Mouse (Mus musculus): Measurements from ENCODE around the gene Fga. TPM values are rescaled to one million over a fixed set of nuclear protein-coding genes. Genes with fewer than 3 reads are reported as not detected.

Gene Fga
- polyA plus RNA-seq, 1 experiment from 2014 or later = not detected

DNA sequence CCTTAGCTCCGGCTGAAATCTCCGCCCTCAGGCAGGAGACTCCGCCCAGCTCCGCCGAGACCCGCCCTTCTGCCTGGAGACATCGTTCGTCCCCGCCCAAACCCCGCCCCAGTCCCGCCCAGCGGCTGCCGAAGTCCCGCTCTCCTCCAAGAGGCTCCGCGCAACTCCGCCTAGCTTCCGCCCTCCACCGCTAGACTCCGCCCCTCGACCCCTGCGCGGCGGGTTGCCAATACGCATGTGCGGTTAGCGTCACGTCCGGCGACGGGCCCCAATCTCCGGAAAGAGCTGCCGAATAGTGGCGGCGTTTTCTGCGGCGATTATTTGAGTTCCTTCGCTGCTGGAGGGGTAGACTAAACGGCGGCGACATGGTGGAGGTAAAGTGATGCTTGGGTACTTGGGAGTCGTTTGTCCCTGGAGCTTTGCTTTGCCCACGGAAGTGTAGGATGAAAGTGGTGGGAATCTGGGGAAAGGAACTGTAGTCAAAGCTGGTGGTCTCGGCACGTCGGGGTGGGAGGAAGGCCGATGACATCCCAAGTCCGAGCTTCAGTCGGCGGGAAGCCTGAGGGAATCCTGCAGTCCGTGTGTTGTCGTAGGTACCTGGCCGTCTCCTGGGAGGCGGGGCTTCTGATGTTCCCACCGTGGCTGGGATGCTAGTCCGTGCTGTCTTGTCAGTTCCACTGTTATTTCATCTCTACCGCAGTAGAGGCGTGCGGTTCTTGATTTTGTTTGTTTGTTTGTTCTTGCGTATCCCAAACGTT is 29.6 kb downstream of the Fga start, which contains the start of gene Plrg1:
TSS of gene Plrg1 (plus strand) at position 242 of the 758 bp plus-strand sequence.
- peaks cover 11% of the 10 kb centered on the region for H3K4me1 ChIP-seq (ENCODE audit: control insufficient read depth, insufficient read depth, low read length)
- H3K27me3 ChIP-seq (ENCODE audit: control insufficient read depth, insufficient read depth, low read depth, low read length) = no peaks in the 10 kb centered on the region
- ATAC-seq = peak; percentile 99
- H3K4me2 ChIP-seq (ENCODE audit: low read length) = peak within 1 kb of the TSS; percentile 93
- H3K4me3 ChIP-seq (ENCODE audit: low read depth, low read length) = peak within 1 kb of the TSS; percentile 73
- H3K27ac ChIP-seq (ENCODE audit: low read length) = peak within 1 kb of the TSS; percentile 82
- peaks cover 13% of the 10 kb centered on the region for H3K36me3 ChIP-seq (ENCODE audit: control insufficient read depth, insufficient read depth, low read length)
- under 1% methylated on average over 61 of the region's 61 CpGs for WGBS
- peak within 1 kb of the TSS; percentile 86 for H3K9ac ChIP-seq (ENCODE audit: low read depth, low read length)
- H3K9me3 ChIP-seq (replicated peaks; ENCODE audit: control insufficient read depth, low read length, poor library complexity, severe bottlenecking) = no peaks in the 10 kb centered on the region

DNA sequence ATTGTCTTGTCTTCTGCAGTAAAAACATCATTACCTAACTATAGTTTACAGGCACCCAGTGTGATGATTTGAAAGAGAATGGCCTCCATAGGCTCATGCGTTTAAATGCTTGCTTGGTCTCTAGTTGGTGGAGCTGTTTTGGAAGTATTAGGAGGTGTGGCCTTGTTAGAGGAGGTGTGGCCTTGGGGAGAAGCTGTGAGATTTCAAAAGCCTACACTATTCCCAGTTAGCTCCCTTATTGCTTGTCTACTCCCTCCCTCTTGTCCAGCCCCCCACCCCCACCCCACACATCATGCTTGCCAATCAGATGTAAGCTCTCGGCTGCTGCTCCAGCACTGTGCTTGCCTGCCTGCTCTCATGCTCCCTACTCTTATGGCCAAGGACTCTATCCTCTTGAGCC is 31.2 kb downstream of the Fga start:
- WGBS = 88% methylated on average over 2 of the region's 2 CpGs
- H3K4me1 ChIP-seq (ENCODE audit: control insufficient read depth, insufficient read depth, low read length) = peaks cover 11% of the 10 kb centered on the region
- ATAC-seq = no peak
- no peak overlapping the region for H3K9ac ChIP-seq (ENCODE audit: low read depth, low read length)
- H3K36me3 ChIP-seq (ENCODE audit: control insufficient read depth, insufficient read depth, low read length) = peaks cover 29% of the 10 kb centered on the region
- no peak overlapping the region for H3K4me2 ChIP-seq (ENCODE audit: low read length)
- H3K27ac ChIP-seq (ENCODE audit: low read length) = no peak overlapping the region
- no peaks in the 10 kb centered on the region for H3K27me3 ChIP-seq (ENCODE audit: control insufficient read depth, insufficient read depth, low read depth, low read length)
- H3K4me3 ChIP-seq (ENCODE audit: low read depth, low read length) = no peak overlapping the region
- H3K9me3 ChIP-seq (replicated peaks; ENCODE audit: control insufficient read depth, low read length, poor library complexity, severe bottlenecking) = no peaks in the 10 kb centered on the region

DNA sequence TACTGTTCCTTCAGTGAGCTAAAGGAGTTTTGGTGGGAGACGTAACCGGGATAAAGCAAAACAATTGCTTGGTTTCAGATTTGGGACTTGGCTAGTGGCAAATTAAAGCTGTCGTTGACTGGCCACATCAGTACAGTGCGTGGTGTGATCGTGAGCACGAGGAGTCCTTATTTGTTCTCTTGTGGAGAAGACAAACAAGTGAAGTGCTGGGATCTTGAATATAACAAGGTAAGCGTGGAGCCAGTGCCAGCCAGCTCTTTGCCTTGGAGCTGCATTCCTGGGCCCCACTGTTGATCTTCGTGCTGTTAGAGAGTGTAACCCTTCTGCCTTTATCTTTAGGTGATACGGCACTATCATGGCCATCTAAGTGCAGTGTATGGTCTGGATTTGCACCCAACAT is 42.0 kb downstream of the Fga start:
- no peak overlapping the region for H3K4me2 ChIP-seq (ENCODE audit: low read length)
- no peak overlapping the region for H3K9ac ChIP-seq (ENCODE audit: low read depth, low read length)
- 96% methylated on average over 9 of the region's 9 CpGs for WGBS
- H3K4me3 ChIP-seq (ENCODE audit: low read depth, low read length) = no peak overlapping the region
- ATAC-seq = no peak
- no peak overlapping the region for H3K27ac ChIP-seq (ENCODE audit: low read length)
- peaks cover 39% of the 10 kb centered on the region for H3K36me3 ChIP-seq (ENCODE audit: control insufficient read depth, insufficient read depth, low read length)
- no peaks in the 10 kb centered on the region for H3K9me3 ChIP-seq (replicated peaks; ENCODE audit: control insufficient read depth, low read length, poor library complexity, severe bottlenecking)
- no peaks in the 10 kb centered on the region for H3K4me1 ChIP-seq (ENCODE audit: control insufficient read depth, insufficient read depth, low read length)
- no peaks in the 10 kb centered on the region for H3K27me3 ChIP-seq (ENCODE audit: control insufficient read depth, insufficient read depth, low read depth, low read length)

DNA sequence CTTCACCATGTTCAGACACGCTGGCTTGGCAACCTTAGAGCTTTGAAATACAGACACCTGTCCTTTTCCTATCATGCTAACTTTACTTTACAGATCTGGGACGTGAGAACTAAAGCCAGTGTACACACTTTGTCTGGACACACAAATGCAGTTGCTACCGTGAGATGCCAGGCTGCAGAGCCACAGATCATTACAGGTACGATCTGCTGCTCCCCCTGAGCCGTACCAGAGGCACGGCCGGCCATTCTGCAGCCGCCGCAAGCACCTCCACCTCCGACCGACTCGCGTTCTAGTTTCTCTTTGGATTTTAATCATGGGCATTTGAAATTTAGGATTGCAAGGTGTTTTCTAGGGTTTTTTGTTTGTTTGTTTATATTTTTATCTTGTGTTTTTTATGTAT is 43.0 kb downstream of the Fga start:
- Histone ChIP-seq H3K4me2 (ENCODE audit: low read length) (no peak overlapping the region), H3K9ac (ENCODE audit: low read depth, low read length) (no peak overlapping the region), H3K36me3 (ENCODE audit: control insufficient read depth, insufficient read depth, low read length) (peaks cover 39% of the 10 kb centered on the region), H3K27ac (ENCODE audit: low read length) (no peak overlapping the region), H3K4me1 (ENCODE audit: control insufficient read depth, insufficient read depth, low read length) (no peaks in the 10 kb centered on the region), H3K27me3 (ENCODE audit: control insufficient read depth, insufficient read depth, low read depth, low read length) (no peaks in the 10 kb centered on the region), H3K4me3 (ENCODE audit: low read depth, low read length) (no peak overlapping the region), H3K9me3 (replicated peaks; ENCODE audit: control insufficient read depth, low read length, poor library complexity, severe bottlenecking) (no peaks in the 10 kb centered on the region)
- ATAC-seq = no peak
- WGBS = 97% methylated on average over 13 of the region's 13 CpGs

DNA sequence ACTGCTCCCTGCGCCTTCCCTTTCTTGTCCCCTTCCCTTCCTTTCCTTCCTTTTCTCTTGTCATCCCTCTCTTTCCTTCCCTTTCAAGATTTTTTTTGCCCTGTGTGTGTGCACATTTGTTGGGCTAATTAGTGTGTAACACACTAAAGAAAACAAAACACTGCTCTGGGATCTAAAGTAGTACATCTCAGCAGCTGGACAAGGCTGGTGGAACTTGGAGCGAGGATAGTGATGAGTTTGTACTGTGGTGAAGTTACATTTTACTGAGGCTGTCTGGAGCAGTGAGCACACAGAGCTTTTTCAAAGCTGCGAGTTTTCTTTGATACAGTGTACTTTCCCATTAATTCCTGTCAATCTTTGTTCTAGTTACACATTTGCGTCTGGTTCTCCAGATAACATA is 44.4 kb downstream of the Fga start:
- 89% methylated on average over 4 of the region's 4 CpGs for WGBS
- H3K4me3 ChIP-seq (ENCODE audit: low read depth, low read length) = no peak overlapping the region
- H3K9ac ChIP-seq (ENCODE audit: low read depth, low read length) = no peak overlapping the region
- no peaks in the 10 kb centered on the region for H3K27me3 ChIP-seq (ENCODE audit: control insufficient read depth, insufficient read depth, low read depth, low read length)
- no peak overlapping the region for H3K4me2 ChIP-seq (ENCODE audit: low read length)
- ATAC-seq = no peak
- H3K9me3 ChIP-seq (replicated peaks; ENCODE audit: control insufficient read depth, low read length, poor library complexity, severe bottlenecking) = no peaks in the 10 kb centered on the region
- H3K27ac ChIP-seq (ENCODE audit: low read length) = no peak overlapping the region
- H3K36me3 ChIP-seq (ENCODE audit: control insufficient read depth, insufficient read depth, low read length) = peaks cover 39% of the 10 kb centered on the region
- H3K4me1 ChIP-seq (ENCODE audit: control insufficient read depth, insufficient read depth, low read length) = no peaks in the 10 kb centered on the region

DNA sequence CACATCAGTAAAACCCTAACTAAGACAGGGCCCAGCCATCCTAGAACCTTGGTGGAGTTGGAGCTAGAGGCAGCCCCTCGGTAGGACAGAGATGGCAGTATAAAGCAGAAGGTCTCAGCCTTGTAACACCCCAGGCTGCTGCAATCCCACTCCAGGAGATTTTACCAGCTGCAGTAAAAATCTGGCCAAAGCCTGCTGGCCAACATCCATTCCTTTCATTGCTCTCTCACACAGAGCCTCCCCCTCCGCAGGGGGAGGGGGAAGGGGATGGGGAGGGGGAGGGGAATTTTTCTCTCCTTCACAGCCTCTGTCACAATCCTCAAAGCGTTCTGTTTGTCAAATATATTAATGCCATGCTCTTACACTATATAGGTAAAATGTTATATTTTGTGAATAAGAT is 50.7 kb downstream of the Fga start:
- H3K36me3 ChIP-seq (ENCODE audit: control insufficient read depth, insufficient read depth, low read length) = 0 out of 2 replicates have a peak, but pooled peaks cover under 1% of the 10 kb centered on the region
- no peak overlapping the region for H3K4me2 ChIP-seq (ENCODE audit: low read length)
- H3K27me3 ChIP-seq (ENCODE audit: control insufficient read depth, insufficient read depth, low read depth, low read length) = no peaks in the 10 kb centered on the region
- WGBS = 25% methylated on average over 3 of the region's 3 CpGs
- peak overlapping the region; percentile 25; the same call in 1 of the 2 replicates for H3K9ac ChIP-seq (ENCODE audit: low read depth, low read length)
- ATAC-seq = peak; percentile 43; the same call in 1 of the 2 replicates
- H3K4me1 ChIP-seq (ENCODE audit: control insufficient read depth, insufficient read depth, low read length) = no peaks in the 10 kb centered on the region
- no peak overlapping the region for H3K4me3 ChIP-seq (ENCODE audit: low read depth, low read length)
- no peak overlapping the region for H3K27ac ChIP-seq (ENCODE audit: low read length)
- H3K9me3 ChIP-seq (replicated peaks; ENCODE audit: control insufficient read depth, low read length, poor library complexity, severe bottlenecking) = no peaks in the 10 kb centered on the region

DNA sequence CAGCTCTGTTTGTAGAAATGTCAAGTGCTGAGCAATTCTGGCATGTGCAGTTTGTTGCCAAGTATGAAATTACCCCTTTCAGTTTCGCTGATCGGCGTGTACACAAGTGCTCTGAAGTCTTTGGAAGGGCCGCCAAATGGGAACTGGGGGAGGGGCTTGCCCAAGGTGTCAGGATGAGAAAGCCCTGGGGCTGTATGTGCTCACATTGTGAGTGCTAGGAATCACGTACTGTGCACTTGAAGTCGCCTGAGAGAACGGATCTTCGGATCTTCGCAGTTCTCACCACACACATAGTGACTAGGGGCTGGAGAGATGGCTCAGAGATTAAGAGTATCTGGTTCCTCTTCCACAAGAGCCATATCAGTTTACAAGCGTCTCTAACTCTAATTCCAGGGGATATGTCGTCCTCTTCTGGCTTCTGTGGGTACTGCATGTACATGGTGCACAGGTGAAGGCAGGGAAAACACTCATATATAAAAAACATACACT is 54.7 kb downstream of the Fga start:
- Histone ChIP-seq H3K27me3 (ENCODE audit: control insufficient read depth, insufficient read depth, low read depth, low read length) (no peaks in the 10 kb centered on the region), H3K4me1 (ENCODE audit: control insufficient read depth, insufficient read depth, low read length) (no peaks in the 10 kb centered on the region), H3K9me3 (replicated peaks; ENCODE audit: control insufficient read depth, low read length, poor library complexity, severe bottlenecking) (no peaks in the 10 kb centered on the region), H3K4me3 (ENCODE audit: low read depth, low read length) (no peak overlapping the region), H3K9ac (ENCODE audit: low read depth, low read length) (no peak overlapping the region), H3K27ac (ENCODE audit: low read length) (no peak overlapping the region), H3K36me3 (ENCODE audit: control insufficient read depth, insufficient read depth, low read length) (no peaks in the 10 kb centered on the region), H3K4me2 (ENCODE audit: low read length) (peak overlapping the region; percentile 48)
- peak; percentile 61; the same call in 1 of the 2 replicates for ATAC-seq
- WGBS = 5% methylated on average over 11 of the region's 11 CpGs

Other genes starting within 250 kb of the Fga start
- 1.6 and 2.0 TPM in 2 replicates for gene Rbm46, start 149.6 kb upstream of the Fga start, polyA plus RNA-seq (2015; fragmentation: Nextera tagmentation; extraction: Ambion mirVana)
- 0.27 and 0.30 TPM in 2 replicates for gene Lrat, start 122.1 kb upstream of the Fga start, polyA plus RNA-seq (2015; fragmentation: Nextera tagmentation; extraction: Ambion mirVana)
- gene Fgg, start 18.4 kb upstream of the Fga start, polyA plus RNA-seq (2015; fragmentation: Nextera tagmentation; extraction: Ambion mirVana) = not detected in 2 replicates
- not detected in 2 replicates for gene Fgb, start 23.8 kb downstream of the Fga start, polyA plus RNA-seq (2015; fragmentation: Nextera tagmentation; extraction: Ambion mirVana)
- 100 and 102 TPM in 2 replicates for gene Plrg1, start 29.4 kb downstream of the Fga start, polyA plus RNA-seq (2015; fragmentation: Nextera tagmentation; extraction: Ambion mirVana)
- gene Dchs2, start 101.9 kb downstream of the Fga start, polyA plus RNA-seq (2015; fragmentation: Nextera tagmentation; extraction: Ambion mirVana) = 0.69 and 0.75 TPM in 2 replicates

Data from midbrain, embryonic 16.5 days (tissue).